Mouse (Mus musculus) megakaryocyte, embryonic 14.5 days (primary cell): ENCODE results near the gene Camk2d. TPM values are rescaled to one million over a fixed set of nuclear protein-coding genes. Genes with fewer than 3 reads are reported as not detected.

Experiments
- H3K27me3 ChIP-seq: replicated peaks from 2 replicates; pipeline ENCODE3; 2012; ENCODE audit warnings: inconsistent platforms
- H3K36me3 ChIP-seq: replicated peaks from 2 replicates; pipeline ENCODE3; 2012; ENCODE audit warnings: low read length, inconsistent platforms, mixed read lengths
- H3K4me1 ChIP-seq: 2 replicates; pipeline ENCODE4 v1.6.1; 2012; ENCODE audit warnings: inconsistent platforms
- H3K4me3 ChIP-seq: replicated peaks from 2 replicates; pipeline ENCODE3; 2012; ENCODE audit warnings: moderate library complexity, mild to moderate bottlenecking, inconsistent platforms
- H3K9me3 ChIP-seq: 2 replicates; pipeline ENCODE4 v1.6.1; 2012; ENCODE audit warnings: inconsistent platforms
- FLI1 ChIP-seq: IDR thresholded peaks from 2 replicates; pipeline ENCODE4 v1.6.1; 2012; ENCODE audit warnings: low read length, inconsistent platforms, mixed read lengths
- GATA1 ChIP-seq: IDR thresholded peaks from 3 replicates; pipeline ENCODE4 v1.6.1; 2012; ENCODE audit warnings: mixed read lengths, low read length, inconsistent platforms, borderline replicate concordance
- polyA plus RNA-seq: library from polyadenylated mRNA; stranded (reverse); fragments of >175 nt; gene quantifications from 2 replicates; pipeline ENCODE4 v1.2.3, GENCODE M21; 2012; ENCODE audit warnings: low replicate concordance; ENCODE audit not compliant: insufficient read depth

The Camk2d gene
- polyA plus RNA-seq, 1 experiment = 1.1 TPM

GRCm38 (mm10) chr3:126671292-126671691 is 75.2 kb downstream of the Camk2d start:
- TF ChIP-seq GATA1 = no peak
- TF ChIP-seq FLI1 = no peak
- Histone ChIP-seq H3K36me3 (no peaks in the 10 kb centered on the region), H3K4me1 (no peaks in the 10 kb centered on the region), H3K27me3 (no peaks in the 10 kb centered on the region), H3K4me3 (no peak overlapping the region), H3K9me3 (no peaks in the 10 kb centered on the region)

GRCm38 (mm10) chr3:126681051-126681450 is 84.9 kb downstream of the Camk2d start:
- Histone ChIP-seq H3K4me3 (no peak overlapping the region), H3K27me3 (no peaks in the 10 kb centered on the region), H3K36me3 (no peaks in the 10 kb centered on the region), H3K9me3 (no peaks in the 10 kb centered on the region), H3K4me1 (peaks cover 8% of the 10 kb centered on the region)
- TF ChIP-seq FLI1 (no peak), GATA1 (no peak)

- no peaks in the 10 kb centered on the region for H3K27me3 ChIP-seq
- TF ChIP-seq FLI1 (no peak), GATA1 (no peak)
- H3K4me3 ChIP-seq = no peak overlapping the region
- H3K36me3 ChIP-seq = no peaks in the 10 kb centered on the region
- H3K9me3 ChIP-seq = no peaks in the 10 kb centered on the region
- H3K4me1 ChIP-seq = peaks cover 11% of the 10 kb centered on the region
Measured at GRCm38 (mm10) chr3:126681996-126682395, 85.9 kb downstream of the Camk2d start.

GRCm38 (mm10) chr3:126685363-126685762 is 89.3 kb downstream of the Camk2d start:
- Histone ChIP-seq H3K4me3 (no peak overlapping the region), H3K9me3 (no peaks in the 10 kb centered on the region), H3K36me3 (no peaks in the 10 kb centered on the region), H3K4me1 (peaks cover 22% of the 10 kb centered on the region), H3K27me3 (no peaks in the 10 kb centered on the region)
- TF ChIP-seq GATA1 (no peak), FLI1 (no peak)

- no peaks in the 10 kb centered on the region for H3K36me3 ChIP-seq
- peaks cover 26% of the 10 kb centered on the region for H3K4me1 ChIP-seq
- no peaks in the 10 kb centered on the region for H3K27me3 ChIP-seq
- H3K4me3 ChIP-seq = no peak overlapping the region
- H3K9me3 ChIP-seq = no peaks in the 10 kb centered on the region
- TF ChIP-seq GATA1 = no peak
- TF ChIP-seq FLI1 = no peak
Measured at GRCm38 (mm10) chr3:126687150-126687549, 91.0 kb downstream of the Camk2d start.

- Histone ChIP-seq H3K4me1 (peaks cover 34% of the 10 kb centered on the region), H3K9me3 (no peaks in the 10 kb centered on the region), H3K27me3 (no peaks in the 10 kb centered on the region), H3K4me3 (peak overlapping the region; percentile 65), H3K36me3 (no peaks in the 10 kb centered on the region)
- TF ChIP-seq GATA1 (no peak), FLI1 (no peak)
Measured at GRCm38 (mm10) chr3:126688516-126688915, 92.4 kb downstream of the Camk2d start.

GRCm38 (mm10) chr3:126690627-126691505 is 94.8 kb downstream of the Camk2d start:
- no peaks in the 10 kb centered on the region for H3K36me3 ChIP-seq
- H3K9me3 ChIP-seq = no peaks in the 10 kb centered on the region
- no peaks in the 10 kb centered on the region for H3K27me3 ChIP-seq
- no peak for TF ChIP-seq GATA1
- no peak for TF ChIP-seq FLI1
- no peak overlapping the region for H3K4me3 ChIP-seq
- H3K4me1 ChIP-seq = peaks cover 38% of the 10 kb centered on the region

GRCm38 (mm10) chr3:126691565-126691964 is 95.5 kb downstream of the Camk2d start:
- no peaks in the 10 kb centered on the region for H3K27me3 ChIP-seq
- no peaks in the 10 kb centered on the region for H3K36me3 ChIP-seq
- no peak overlapping the region for H3K4me3 ChIP-seq
- no peaks in the 10 kb centered on the region for H3K9me3 ChIP-seq
- TF ChIP-seq GATA1 = no peak
- TF ChIP-seq FLI1 = no peak
- peaks cover 38% of the 10 kb centered on the region for H3K4me1 ChIP-seq

- TF ChIP-seq GATA1 (no peak), FLI1 (no peak)
- H3K4me1 ChIP-seq = peaks cover 35% of the 10 kb centered on the region
- H3K27me3 ChIP-seq = no peaks in the 10 kb centered on the region
- peak overlapping the region; percentile 89 for H3K4me3 ChIP-seq
- H3K36me3 ChIP-seq = no peaks in the 10 kb centered on the region
- no peaks in the 10 kb centered on the region for H3K9me3 ChIP-seq
Measured at GRCm38 (mm10) chr3:126692797-126693196, 96.7 kb downstream of the Camk2d start.

- no peaks in the 10 kb centered on the region for H3K9me3 ChIP-seq
- TF ChIP-seq GATA1 = no peak
- no peak for TF ChIP-seq FLI1
Measured at GRCm38 (mm10) chr3:126693302-126693701, 97.2 kb downstream of the Camk2d start.

More at GRCm38 (mm10) chr3:126693302-126693701, 97.2 kb downstream of the Camk2d start:
- Histone ChIP-seq H3K4me1 (peaks cover 32% of the 10 kb centered on the region), H3K27me3 (no peaks in the 10 kb centered on the region), H3K4me3 (peak overlapping the region; percentile 89), H3K36me3 (no peaks in the 10 kb centered on the region)
